Mouse (Mus musculus) megakaryocyte, embryonic 14.5 days (primary cell): ENCODE data around the gene Mpnd.

Source experiments
- FLI1 ChIP-seq: IDR thresholded peaks from 2 replicates; pipeline ENCODE4 v1.6.1; 2012; ENCODE audit warnings: low read length, inconsistent platforms, mixed read lengths
- GATA1 ChIP-seq: IDR thresholded peaks from 3 replicates; pipeline ENCODE4 v1.6.1; 2012; ENCODE audit warnings: mixed read lengths, low read length, inconsistent platforms, borderline replicate concordance

DNA sequence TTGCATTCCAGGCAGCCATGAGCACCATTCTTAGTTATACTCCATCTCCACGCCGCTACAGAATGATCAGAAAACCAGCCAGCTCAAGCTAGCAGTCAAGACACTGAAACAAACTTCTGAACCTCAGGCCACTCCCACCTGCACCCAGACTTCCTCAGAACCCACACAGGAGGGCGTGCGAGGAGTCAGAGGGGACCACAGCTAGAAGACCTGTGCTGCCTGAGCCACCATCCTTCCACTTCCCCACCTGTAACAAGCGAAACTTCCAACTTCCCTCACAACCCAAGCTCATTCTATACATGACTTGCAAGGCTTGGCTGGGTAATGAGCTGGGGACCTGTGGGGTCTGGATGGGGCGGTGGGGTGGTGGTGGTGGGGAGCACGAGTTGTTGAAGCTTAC is 27.3 kb downstream of the Mpnd start:
- TF ChIP-seq GATA1 (no peak), FLI1 (no peak)
